Mouse (Mus musculus) activated CD4-positive, CD25-positive, alpha-beta regulatory T cell, adult 4 months (primary cell): Measurements from ENCODE around the gene Gm20878. TPM values are rescaled to one million over a fixed set of nuclear protein-coding genes. Genes with fewer than 3 reads are reported as not detected.
"Not testable (repeated sequence)": the region's sequence is repeated elsewhere in the genome, so short reads cannot be mapped to it uniquely, and the experiment has no call there.

Experiments used
- ATAC-seq: one replicate; pipeline ENCODE4 v1.8.0; 2017
- polyA plus RNA-seq, 2 experiments: library from polyadenylated mRNA; unstranded; fragments of 100-300 nt; shearing (Covaris generic); gene quantifications; one replicate each; pipeline ENCODE4 v1.2.1; 2017

Gene Gm20878
- 1 to 10 TPM in 1 of 2 experiments, not detected in 1; 2.1 TPM for polyA plus RNA-seq

GRCm38 (mm10) chr4:41941272-41941671, at the start of gene Gm20878:
Gene Gm20878, plus strand, starts transcription at chr4:41941572.
- not testable (repeated sequence) for ATAC-seq

- not testable (repeated sequence) for ATAC-seq
Observed at GRCm38 (mm10) chr4:41903310-41903709, 38.1 kb upstream of the Gm20878 start, which contains the start of gene Gm21541. Gene Gm21541, plus strand, starts transcription at chr4:41903610.

GRCm38 (mm10) chr4:41965758-41966157, 24.4 kb downstream of the Gm20878 start, which contains the start of gene Fam205a4:
Gene Fam205a4, plus strand, starts transcription at chr4:41966058.
- not testable (repeated sequence) for ATAC-seq

Other genes with a start within 250 kb of the Gm20878 start
- not detected for gene Cntfr, start 244.5 kb upstream of the Gm20878 start, polyA plus RNA-seq
- gene Il11ra1, start 241.6 kb upstream of the Gm20878 start, polyA plus RNA-seq, result 1 to 10 TPM; 4.9 to 7.2 TPM
- 10 to 100 TPM; 51.4 to 65.6 TPM for gene Rpp25l, start 228.0 kb upstream of the Gm20878 start, polyA plus RNA-seq
- gene Dctn3, start 218.4 kb upstream of the Gm20878 start, polyA plus RNA-seq, result 100 to 1,000 TPM; 107 to 114 TPM
- gene Arid3c, start 210.4 kb upstream of the Gm20878 start, polyA plus RNA-seq, result not detected
- 10 to 100 TPM; 68.4 to 76.4 TPM for gene Galt, start 186.3 kb upstream of the Gm20878 start, polyA plus RNA-seq
- gene Sigmar1, start 185.4 kb upstream of the Gm20878 start, polyA plus RNA-seq, result 10 to 100 TPM; 35.9 to 40.3 TPM
- gene Ccl27a, start 167.3 kb upstream of the Gm20878 start, polyA plus RNA-seq, result 10 to 100 TPM in 1 of 2 experiments, 1 to 10 TPM in 1; 8.6 to 10.1 TPM
- gene Gm21541, start 38.0 kb upstream of the Gm20878 start, polyA plus RNA-seq, result not detected
- under 1 TPM in 1 of 2 experiments, not detected in 1; 0.08 TPM for gene Fam205a4, start 24.5 kb downstream of the Gm20878 start, polyA plus RNA-seq
- not detected for gene Gm21093, start 93.2 kb downstream of the Gm20878 start, polyA plus RNA-seq
- not detected for gene Gm3893, start 149.6 kb downstream of the Gm20878 start, polyA plus RNA-seq
- gene Gm13304, start 173.2 kb downstream of the Gm20878 start, polyA plus RNA-seq, result under 1 TPM in 1 of 2 experiments, not detected in 1; 0.41 TPM
- not detected for gene Gm13306, start 211.9 kb downstream of the Gm20878 start, polyA plus RNA-seq
- gene Gm13305, start 227.0 kb downstream of the Gm20878 start, polyA plus RNA-seq, result not detected